Mouse (Mus musculus) R1 (cell line): ENCODE data around the gene Snx32.

ENCODE experiments used
- DNase-seq: peaks from one replicate; pipeline ENCODE4 v3.0.0-alpha.2; 2018; ENCODE audit warnings: low read depth, low spot score

The Snx32 gene

GRCm38 (mm10) chr19:5483386-5484359, 26.7 kb downstream of the Snx32 start:
- DNase-seq: no peak

- no peak for DNase-seq
Measured at GRCm38 (mm10) chr19:5481398-5481797, 28.9 kb downstream of the Snx32 start.

GRCm38 (mm10) chr19:5480016-5480415, 30.3 kb downstream of the Snx32 start:
- DNase-seq: no peak

GRCm38 (mm10) chr19:5477668-5478300, 32.6 kb downstream of the Snx32 start:
- no peak for DNase-seq

GRCm38 (mm10) chr19:5477004-5477667, 33.2 kb downstream of the Snx32 start:
- no peak for DNase-seq

- DNase-seq: no peak
Measured at GRCm38 (mm10) chr19:5475069-5475714, 35.1 kb downstream of the Snx32 start.

- DNase-seq: peak; percentile 27
Measured at GRCm38 (mm10) chr19:5474281-5475068, 35.9 kb downstream of the Snx32 start.

GRCm38 (mm10) chr19:5473720-5474119, 36.6 kb downstream of the Snx32 start, which contains the start of gene Efemp2:
Gene Efemp2 (plus strand): TSS chr19:5473954.
- DNase-seq: peak; percentile 75

- DNase-seq: no peak
Measured at GRCm38 (mm10) chr19:5472857-5473256, 37.5 kb downstream of the Snx32 start.

GRCm38 (mm10) chr19:5471846-5472245, 38.5 kb downstream of the Snx32 start:
- DNase-seq: no peak

GRCm38 (mm10) chr19:5468374-5468773, 42.0 kb downstream of the Snx32 start, which contains the start of gene Ctsw:
Gene Ctsw (minus strand): TSS chr19:5468507.
- peak; percentile 61 for DNase-seq

GRCm38 (mm10) chr19:5466916-5467500, 43.3 kb downstream of the Snx32 start:
- no peak for DNase-seq

GRCm38 (mm10) chr19:5465037-5465436, 45.3 kb downstream of the Snx32 start:
- DNase-seq: no peak

GRCm38 (mm10) chr19:5463791-5464562, 46.4 kb downstream of the Snx32 start:
- DNase-seq: peak; percentile 92

GRCm38 (mm10) chr19:5463212-5463611, 47.1 kb downstream of the Snx32 start:
- no peak for DNase-seq

GRCm38 (mm10) chr19:5461411-5461810, 48.9 kb downstream of the Snx32 start:
- DNase-seq: no peak

GRCm38 (mm10) chr19:5460465-5460911, 49.9 kb downstream of the Snx32 start, which contains the start of gene Fibp:
Gene Fibp (plus strand): TSS chr19:5460615.
- DNase-seq: peak; percentile 91

GRCm38 (mm10) chr19:5459896-5460295, 50.4 kb downstream of the Snx32 start:
- DNase-seq: no peak

- no peak for DNase-seq
Measured at GRCm38 (mm10) chr19:5459019-5459418, 51.3 kb downstream of the Snx32 start.
